Mouse (Mus musculus) limb, embryonic 11.5 days (tissue): Measurements from ENCODE around the gene Il17a. TPM values are rescaled to one million over a fixed set of nuclear protein-coding genes. Genes with fewer than 3 reads are reported as not detected.
"Not testable (repeated sequence)": the region's sequence is repeated elsewhere in the genome, so short reads cannot be mapped to it uniquely, and the experiment has no call there.

Experiments
- ATAC-seq: fragments of 200-750 bp; cut with Nextera tagmentation; 2 replicates; pipeline ENCODE4 v1.8.0; 2017; ENCODE audit warnings: low read depth; ENCODE audit not compliant: insufficient number of reproducible peaks, low FRiP score, low TSS enrichment
- DNase-seq: peaks from one replicate; pipeline ENCODE4 v3.0.0-alpha.2; 2015; ENCODE audit warnings: low spot score
- H3K27ac ChIP-seq: fragments of 300-500 bp; sonication (generic); replicated peaks from 2 replicates; pipeline ENCODE4 v1.5.1; 2014; ENCODE audit warnings: low read depth, mild to moderate bottlenecking, low read length
- H3K27me3 ChIP-seq: fragments of 300-500 bp; sonication (generic); 2 replicates; pipeline ENCODE4 v1.6.1; 2014; ENCODE audit warnings: mild to moderate bottlenecking, low read length, mixed read lengths; ENCODE audit not compliant: control insufficient read depth, insufficient read depth
- H3K36me3 ChIP-seq: fragments of 300-500 bp; sonication (generic); 2 replicates; pipeline ENCODE4 v1.6.1; 2014; ENCODE audit warnings: mild to moderate bottlenecking, low read length, moderate library complexity, mixed read lengths; ENCODE audit not compliant: control insufficient read depth, insufficient read depth
- H3K4me1 ChIP-seq: fragments of 300-500 bp; sonication (generic); 2 replicates; pipeline ENCODE4 v1.6.1; 2014; ENCODE audit warnings: low read length, mixed read lengths; ENCODE audit not compliant: control insufficient read depth, insufficient read depth
- H3K4me2 ChIP-seq: fragments of 300-500 bp; sonication (generic); 2 replicates; pipeline ENCODE4 v1.6.1; 2014; ENCODE audit warnings: low read depth, mild to moderate bottlenecking, moderate library complexity; ENCODE audit not compliant: severe bottlenecking
- H3K4me3 ChIP-seq: fragments of 300-500 bp; sonication (generic); 2 replicates; pipeline ENCODE4 v1.5.1; 2014; ENCODE audit warnings: low read depth, low read length
- H3K9ac ChIP-seq: fragments of 300-500 bp; sonication (generic); 2 replicates; pipeline ENCODE4 v1.6.1; 2014; ENCODE audit warnings: mild to moderate bottlenecking, low read length
- H3K9me3 ChIP-seq: fragments of 300-500 bp; sonication (generic); 2 replicates; pipeline ENCODE4 v1.6.1; 2016; ENCODE audit warnings: low read length; ENCODE audit not compliant: control insufficient read depth
- WGBS: fragments of 180-500 bp; shearing (Covaris S2); extraction: QIAGEN DNeasy Blood & Tissue Kit; methylation state at CpG from one replicate; pipeline ENCODE4 v1.1.7; 2014; 5-methylcytosine and 5-hydroxymethylcytosine counted together
- microRNA counts: library from miRNA; unstranded; fragments of <30 nt; microRNA quantifications from one replicate; lab custom pipeline; 2016
- microRNA-seq: library from miRNA; unstranded; fragments of <30 nt; microRNA quantifications from one replicate; pipeline ENCODE4, GENCODE M21; 2016
- polyA plus RNA-seq: library from polyadenylated mRNA; unstranded; fragments of >200 nt; fragmentation: Nextera tagmentation; extraction: Ambion mirVana; gene quantifications from 2 replicates; pipeline ENCODE4 v1.2.1, GENCODE M21; 2014

Gene Il17a
- polyA plus RNA-seq, 1 experiment from 2014 or later, result not detected

- ATAC-seq (no peak), DNase-seq (no peak)
- Histone ChIP-seq H3K27ac (no peak overlapping the region), H3K4me2 (no peak overlapping the region), H3K4me3 (no peak overlapping the region), H3K4me1 (no peaks in the 10 kb centered on the region), H3K9ac (no peak overlapping the region), H3K27me3 (no peaks in the 10 kb centered on the region), H3K9me3 (no peaks in the 10 kb centered on the region), H3K36me3 (no peaks in the 10 kb centered on the region)
- 79% methylated on average over 6 of the region's 6 CpGs for WGBS
Observed at GRCm38 (mm10) chr1:20766526-20766925, 35.8 kb downstream of the Il17a start.

GRCm38 (mm10) chr1:20774026-20774730 lies 43.5 kb downstream of the Il17a start:
- not testable (repeated sequence) for DNase-seq, H3K4me2 ChIP-seq, H3K9ac ChIP-seq, ATAC-seq, H3K36me3 ChIP-seq, H3K27ac ChIP-seq, H3K27me3 ChIP-seq, H3K9me3 ChIP-seq, H3K4me3 ChIP-seq, H3K4me1 ChIP-seq
- 90% methylated on average over 4 of the region's 4 CpGs for WGBS

- Histone ChIP-seq H3K36me3 (no peaks in the 10 kb centered on the region), H3K27me3 (no peaks in the 10 kb centered on the region), H3K4me1 (no peaks in the 10 kb centered on the region), H3K9me3 (no peaks in the 10 kb centered on the region), H3K4me3 (no peak overlapping the region), H3K9ac (no peak overlapping the region), H3K4me2 (no peak overlapping the region), H3K27ac (no peak overlapping the region)
- no peak for DNase-seq
- ATAC-seq, result no peak
- WGBS, result 67% methylated on average over 2 of the region's 2 CpGs
Observed at GRCm38 (mm10) chr1:20778366-20778765, 47.7 kb downstream of the Il17a start.

MicroRNAs within 50 kb of the gene (microRNA counts, 519-probe panel; counts per million panel counts)
- microRNA mmu-miR-133b (lab: Ali Mortazavi, UCI), result 3,416 counts per million, percentile 44 among the panel's probes with 10 or more counts

Small RNA genes lying within 50 kb of the gene (microRNA-seq; reads per million reads assigned to microRNA genes)
- gene Mir133b, result 25.3 reads per million, percentile 32 among the genes with 10 or more reads in this experiment

Other genes with a start within 250 kb of the Il17a start
- 0.01 TPM in 1 of 2 replicates, not detected in the other for gene Pkhd1, start 112.8 kb upstream of the Il17a start, polyA plus RNA-seq
- gene Il17f, start 59.7 kb downstream of the Il17a start, polyA plus RNA-seq, result not detected in 2 replicates
- 256 and 290 TPM in 2 replicates for gene Mcm3, start 89.4 kb downstream of the Il17a start, polyA plus RNA-seq
- 3.9 and 4.8 TPM in 2 replicates for gene Paqr8, start 159.7 kb downstream of the Il17a start, polyA plus RNA-seq
- gene Efhc1, start 220.7 kb downstream of the Il17a start, polyA plus RNA-seq, result 1.2 and 2.0 TPM in 2 replicates